Mouse (Mus musculus) ES-Bruce4 (cell line): ENCODE data around the gene Hectd4. TPM values are rescaled to one million over a fixed set of nuclear protein-coding genes. Genes with fewer than 3 reads are reported as not detected.

ENCODE experiments used
- H3K27ac ChIP-seq: 2 replicates; pipeline ENCODE4 v1.5.1; 2012; ENCODE audit warnings: low read length, inconsistent platforms; ENCODE audit not compliant: insufficient read depth
- H3K27me3 ChIP-seq: 2 replicates; pipeline ENCODE4 v1.6.1; 2012; ENCODE audit warnings: mild to moderate bottlenecking, low read length, inconsistent platforms; ENCODE audit not compliant: control insufficient read depth, poor library complexity, insufficient read depth, severe bottlenecking
- H3K36me3 ChIP-seq: 2 replicates; pipeline ENCODE4 v1.6.1; 2012; ENCODE audit warnings: inconsistent platforms, mild to moderate bottlenecking, low read length, moderate library complexity; ENCODE audit not compliant: control insufficient read depth, poor library complexity, insufficient read depth, severe bottlenecking
- H3K4me1 ChIP-seq: one replicate; pipeline ENCODE4 v1.8.1; 2011; ENCODE audit warnings: low read length; ENCODE audit not compliant: control insufficient read depth, insufficient read depth
- H3K4me3 ChIP-seq: 2 replicates; pipeline ENCODE4 v1.5.1; 2011; ENCODE audit warnings: low read depth, mild to moderate bottlenecking, low read length
- H3K9ac ChIP-seq: 2 replicates; pipeline ENCODE4 v1.6.1; 2012; ENCODE audit warnings: low read depth, mild to moderate bottlenecking, inconsistent platforms; ENCODE audit not compliant: poor library complexity, severe bottlenecking
- H3K9me3 ChIP-seq: replicated peaks from 2 replicates; pipeline ENCODE4 v1.6.1; 2012; ENCODE audit warnings: mild to moderate bottlenecking, low read length, inconsistent platforms; ENCODE audit not compliant: control insufficient read depth, poor library complexity, insufficient read depth, severe bottlenecking
- CTCF ChIP-seq: IDR thresholded peaks from one replicate; pipeline ENCODE4 v1.8.1; 2011; ENCODE audit warnings: low read depth, low read length
- EP300 ChIP-seq: IDR thresholded peaks from 2 replicates; pipeline ENCODE4 v1.6.1; 2011; ENCODE audit warnings: low read depth, low read length; ENCODE audit not compliant: insufficient read depth
- POLR2A ChIP-seq: IDR thresholded peaks from one replicate; pipeline ENCODE4 v1.8.1; 2011; ENCODE audit warnings: low read length; ENCODE audit not compliant: insufficient read depth
- polyA plus RNA-seq: library from polyadenylated mRNA; stranded (reverse); fragments of >200 nt; gene quantifications from 2 replicates; pipeline ENCODE4 v1.2.4, GENCODE M21; 2011; ENCODE audit warnings: low read depth; ENCODE audit not compliant: missing spikeins, insufficient read depth, insufficient read length

Hectd4 gene
- polyA plus RNA-seq, 1 experiment = 15.9 TPM

DNA sequence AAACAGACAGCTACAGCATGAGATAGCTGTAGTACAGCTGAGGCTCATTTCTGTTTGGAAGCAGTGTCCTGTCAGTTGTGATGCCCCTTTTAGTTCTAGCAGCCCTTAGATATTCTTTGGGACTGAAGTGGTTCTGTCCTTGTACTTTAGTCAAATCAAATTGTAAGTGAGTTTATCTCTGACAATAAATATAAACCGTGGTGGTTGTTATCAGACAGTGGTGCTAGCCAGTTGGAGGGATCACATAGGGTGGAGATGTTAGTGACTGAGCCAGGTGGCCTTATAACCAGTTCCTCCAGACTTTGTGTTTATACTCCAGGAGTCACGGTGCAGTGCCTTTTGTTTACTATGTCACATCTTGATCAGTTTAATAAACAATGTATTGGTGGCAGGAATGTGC is 13.7 kb downstream of the Hectd4 start:
- H3K36me3 ChIP-seq = no peaks in the 10 kb centered on the region
- no peak overlapping the region for H3K9ac ChIP-seq
- no peaks in the 10 kb centered on the region for H3K27me3 ChIP-seq
- TF ChIP-seq POLR2A = no peak
- no peak for TF ChIP-seq EP300
- TF ChIP-seq CTCF = no peak
- H3K9me3 ChIP-seq = no peaks in the 10 kb centered on the region; the same call in 1 of the 2 replicates
- H3K4me1 ChIP-seq = no peaks in the 10 kb centered on the region
- H3K4me3 ChIP-seq = no peak overlapping the region
- no peak overlapping the region for H3K27ac ChIP-seq

DNA sequence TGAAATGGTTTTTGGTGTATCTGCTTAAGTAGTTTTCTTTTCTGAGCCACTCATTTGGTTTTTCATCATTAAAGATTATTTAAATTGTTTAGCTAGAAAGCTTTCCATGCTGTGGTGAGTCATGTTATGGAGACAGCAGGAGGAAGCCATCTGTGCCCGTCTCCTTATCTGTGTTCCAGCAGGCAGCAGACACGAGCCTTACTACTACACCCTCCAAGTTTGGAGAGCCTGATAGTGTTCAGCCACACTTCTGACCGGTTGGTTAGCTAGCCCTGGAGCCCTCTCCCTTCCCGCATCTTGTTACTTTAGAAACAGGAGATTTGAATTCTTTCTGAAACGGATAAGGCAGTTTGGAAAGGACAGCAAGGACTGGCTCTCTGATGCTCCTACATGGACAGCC is 16.2 kb downstream of the Hectd4 start:
- Histone ChIP-seq H3K9me3 (no peaks in the 10 kb centered on the region; the same call in 1 of the 2 replicates), H3K9ac (no peak overlapping the region), H3K27me3 (no peaks in the 10 kb centered on the region), H3K4me3 (no peak overlapping the region), H3K27ac (no peak overlapping the region), H3K36me3 (no peaks in the 10 kb centered on the region), H3K4me1 (no peaks in the 10 kb centered on the region)
- TF ChIP-seq CTCF (no peak), EP300 (no peak), POLR2A (no peak)

DNA sequence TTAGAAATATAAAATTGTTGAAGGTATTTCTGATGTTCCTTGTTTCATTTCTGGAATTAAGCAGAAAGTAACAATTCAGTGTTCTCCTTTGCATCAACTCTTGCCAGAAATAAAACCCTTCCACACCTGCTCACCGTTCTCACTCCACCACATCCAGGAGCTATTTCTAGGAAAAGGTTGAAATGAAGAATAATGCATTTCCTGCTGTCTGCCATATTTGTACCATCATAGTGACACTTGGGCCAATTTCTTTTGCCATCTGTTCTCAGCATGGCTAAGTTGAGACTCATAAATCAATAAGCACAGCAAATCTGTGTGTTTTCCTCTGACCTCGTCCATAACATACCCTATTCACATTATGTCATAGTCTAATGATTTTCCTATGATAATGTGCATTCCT is 18.2 kb downstream of the Hectd4 start:
- no peak overlapping the region for H3K27ac ChIP-seq

DNA sequence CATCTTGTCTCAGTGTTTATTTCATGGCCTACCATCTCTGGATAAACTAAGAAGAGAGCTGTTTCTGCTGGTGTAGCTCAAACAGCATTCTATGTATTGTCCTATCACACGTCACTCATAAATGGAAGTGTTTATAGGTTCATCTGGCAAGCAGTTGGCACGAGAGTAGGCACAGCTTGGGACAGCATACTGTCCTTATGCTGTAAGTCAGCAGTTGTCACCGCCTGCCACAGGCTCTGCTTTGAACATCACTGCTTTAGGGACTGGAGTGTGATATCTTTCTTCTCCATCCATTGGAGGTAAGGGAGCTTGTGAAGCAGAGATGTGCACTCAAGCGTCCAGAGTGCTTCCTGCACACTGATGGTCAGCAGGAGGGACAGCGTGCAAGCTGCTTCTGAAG is 19.8 kb downstream of the Hectd4 start:
- Histone ChIP-seq H3K27ac (no peak overlapping the region), H3K9me3 (no peaks in the 10 kb centered on the region), H3K36me3 (no peaks in the 10 kb centered on the region), H3K9ac (no peak overlapping the region), H3K27me3 (no peaks in the 10 kb centered on the region), H3K4me3 (no peak overlapping the region), H3K4me1 (no peaks in the 10 kb centered on the region)
- no peak for TF ChIP-seq POLR2A
- no peak for TF ChIP-seq CTCF
- no peak for TF ChIP-seq EP300

More for the DNA sequence above, 18.2 kb downstream of the Hectd4 start:
- Histone ChIP-seq H3K27me3 (no peaks in the 10 kb centered on the region), H3K9ac (no peak overlapping the region), H3K4me3 (no peak overlapping the region), H3K4me1 (no peaks in the 10 kb centered on the region), H3K36me3 (no peaks in the 10 kb centered on the region), H3K9me3 (no peaks in the 10 kb centered on the region)
- TF ChIP-seq POLR2A (no peak), EP300 (no peak), CTCF (no peak)

DNA sequence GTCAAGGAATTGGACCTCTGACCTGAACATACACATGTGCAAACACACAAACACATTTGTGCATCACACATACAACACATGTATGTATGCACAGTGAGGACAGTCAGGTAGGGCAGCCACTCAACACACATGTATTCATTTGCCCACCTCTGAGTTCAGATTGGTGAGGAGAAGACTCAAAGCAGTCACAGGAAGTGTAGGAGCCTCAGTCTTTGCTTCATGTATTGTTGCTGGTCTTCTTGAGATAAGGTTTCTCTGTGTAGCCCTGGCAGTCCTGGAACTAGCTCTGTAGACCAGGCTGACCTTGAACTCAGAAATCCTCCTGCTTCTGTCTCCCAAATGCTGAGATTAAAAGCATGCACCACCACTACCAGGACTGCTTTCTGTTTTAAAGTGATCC is 21.2 kb downstream of the Hectd4 start:
- no peaks in the 10 kb centered on the region for H3K9me3 ChIP-seq
- no peaks in the 10 kb centered on the region for H3K27me3 ChIP-seq
- H3K36me3 ChIP-seq = no peaks in the 10 kb centered on the region
- no peak for TF ChIP-seq EP300
- no peak for TF ChIP-seq CTCF
- no peak for TF ChIP-seq POLR2A
- H3K4me1 ChIP-seq = no peaks in the 10 kb centered on the region
- H3K9ac ChIP-seq = no peak overlapping the region
- no peak overlapping the region for H3K27ac ChIP-seq
- H3K4me3 ChIP-seq = no peak overlapping the region

DNA sequence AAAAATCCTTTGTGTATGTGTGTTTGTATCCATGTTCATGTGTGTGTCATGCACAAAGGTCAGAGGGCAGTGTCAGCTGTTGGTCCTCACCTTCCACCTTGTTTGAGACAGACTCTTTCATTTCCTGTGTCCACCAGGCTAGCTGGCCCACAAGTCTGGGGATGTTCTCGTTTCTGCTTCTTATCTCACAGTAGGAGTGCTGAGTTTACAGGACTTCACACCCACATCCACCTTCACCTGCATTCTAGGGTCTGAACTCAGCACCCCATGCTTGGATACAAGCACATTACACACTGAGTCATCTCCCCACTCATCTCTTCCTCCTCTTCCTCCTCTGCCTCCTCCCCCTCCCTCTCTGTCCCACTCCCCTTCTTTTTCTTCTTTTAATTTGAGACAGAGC is 22.2 kb downstream of the Hectd4 start:
- H3K4me1 ChIP-seq = no peaks in the 10 kb centered on the region
- H3K36me3 ChIP-seq = no peaks in the 10 kb centered on the region
- H3K27me3 ChIP-seq = no peaks in the 10 kb centered on the region
- no peak overlapping the region for H3K27ac ChIP-seq
- H3K9ac ChIP-seq = no peak overlapping the region
- no peak overlapping the region for H3K4me3 ChIP-seq
- TF ChIP-seq CTCF (no peak), POLR2A (no peak), EP300 (no peak)
- H3K9me3 ChIP-seq = no peaks in the 10 kb centered on the region
